Mouse (Mus musculus) hindbrain, embryonic 10.5 days (tissue): ENCODE data around the gene Sbno2. TPM values are rescaled to one million over a fixed set of nuclear protein-coding genes. Genes with fewer than 3 reads are reported as not detected.

ENCODE experiments used
- DNase-seq: peaks from one replicate; pipeline ENCODE4 v3.0.0-alpha.2; 2017; ENCODE audit warnings: low spot score
- H3K27ac ChIP-seq: fragments of 300-500 bp; sonication (generic); 2 replicates; pipeline ENCODE4 v1.5.1; 2016; ENCODE audit warnings: mild to moderate bottlenecking, moderate library complexity
- H3K27me3 ChIP-seq: fragments of 300-500 bp; sonication (generic); 2 replicates; pipeline ENCODE4 v1.6.1; 2016; ENCODE audit warnings: mild to moderate bottlenecking; ENCODE audit not compliant: poor library complexity, insufficient read depth, severe bottlenecking
- H3K36me3 ChIP-seq: fragments of 300-500 bp; sonication (generic); 2 replicates; pipeline ENCODE4 v1.6.1; 2016; ENCODE audit warnings: mild to moderate bottlenecking, moderate library complexity
- H3K4me1 ChIP-seq: fragments of 300-500 bp; sonication (generic); replicated peaks from 2 replicates; pipeline ENCODE4 v1.6.1; 2016; ENCODE audit warnings: mild to moderate bottlenecking
- H3K4me3 ChIP-seq: fragments of 300-500 bp; sonication (generic); 2 replicates; pipeline ENCODE4 v1.5.1; 2016; ENCODE audit warnings: mild to moderate bottlenecking, moderate library complexity
- H3K9me3 ChIP-seq: fragments of 300-500 bp; sonication (generic); 2 replicates; pipeline ENCODE4 v1.6.1; 2016; ENCODE audit warnings: mild to moderate bottlenecking, moderate library complexity
- whole genome bisulfite sequencing: fragments of 180-500 bp; shearing (Covaris S2); methylation state at CpG from one replicate; pipeline ENCODE4 v1.1.7; 2016; 5-methylcytosine and 5-hydroxymethylcytosine counted together
- polyA plus RNA-seq: library from polyadenylated mRNA; unstranded; fragments of >200 nt; fragmentation: Nextera tagmentation; extraction: Ambion mirVana; gene quantifications from 2 replicates; pipeline ENCODE4 v1.2.1, GENCODE M21; 2016

The Sbno2 gene
- polyA plus RNA-seq, 1 experiment from 2014 or later: 17.2 TPM

- H3K9me3 ChIP-seq: no peaks in the 10 kb centered on the region
- DNase-seq: peak; percentile 20
- peaks cover 57% of the 10 kb centered on the region for H3K27me3 ChIP-seq
- H3K4me3 ChIP-seq: peak overlapping the region; percentile 49
- H3K36me3 ChIP-seq: peaks cover 11% of the 10 kb centered on the region; the same call in 1 of the 2 replicates
- peaks cover 40% of the 10 kb centered on the region for H3K4me1 ChIP-seq
- 21% methylated on average over 11 of the region's 11 CpGs for WGBS
- H3K27ac ChIP-seq: peak overlapping the region; percentile 86
Observed at GRCm38 (mm10) chr10:80020191-80020590, 85.2 kb downstream of the Sbno2 start.

GRCm38 (mm10) chr10:80019471-80020131 is 85.8 kb downstream of the Sbno2 start:
- WGBS: 5% methylated on average over 20 of the region's 20 CpGs
- Histone ChIP-seq H3K36me3 (peaks cover 11% of the 10 kb centered on the region; the same call in 1 of the 2 replicates), H3K27ac (peak overlapping the region; percentile 86), H3K9me3 (no peaks in the 10 kb centered on the region), H3K4me3 (peak overlapping the region; percentile 49), H3K27me3 (peaks cover 63% of the 10 kb centered on the region), H3K4me1 (peaks cover 36% of the 10 kb centered on the region)
- DNase-seq: peak; percentile 58

- Histone ChIP-seq H3K27ac (peak overlapping the region; percentile 86), H3K4me3 (peak overlapping the region; percentile 49), H3K27me3 (peaks cover 71% of the 10 kb centered on the region), H3K9me3 (no peaks in the 10 kb centered on the region), H3K36me3 (peaks cover 11% of the 10 kb centered on the region; the same call in 1 of the 2 replicates), H3K4me1 (peaks cover 32% of the 10 kb centered on the region)
- peak; percentile 15 for DNase-seq
- 5% methylated on average over 15 of the region's 15 CpGs for whole genome bisulfite sequencing
Observed at GRCm38 (mm10) chr10:80018739-80019297, 86.6 kb downstream of the Sbno2 start.

- H3K4me3 ChIP-seq: no peak overlapping the region
- H3K36me3 ChIP-seq: peaks cover 8% of the 10 kb centered on the region; the same call in 1 of the 2 replicates
- H3K27ac ChIP-seq: peak overlapping the region; percentile 35; the same call in 1 of the 2 replicates
- no peaks in the 10 kb centered on the region for H3K9me3 ChIP-seq
- WGBS: 76% methylated on average over 14 of the region's 14 CpGs
- peaks cover 32% of the 10 kb centered on the region for H3K4me1 ChIP-seq
- DNase-seq: no peak
- H3K27me3 ChIP-seq: peaks cover 81% of the 10 kb centered on the region
Observed at GRCm38 (mm10) chr10:80017771-80018170, 87.6 kb downstream of the Sbno2 start.

- DNase-seq: no peak
- peaks cover 85% of the 10 kb centered on the region for H3K27me3 ChIP-seq
- H3K27ac ChIP-seq: peak overlapping the region; percentile 35; the same call in 1 of the 2 replicates
- no peak overlapping the region for H3K4me3 ChIP-seq
- WGBS: 83% methylated on average over 3 of the region's 3 CpGs
- peaks cover 7% of the 10 kb centered on the region; the same call in 1 of the 2 replicates for H3K36me3 ChIP-seq
- H3K4me1 ChIP-seq: peaks cover 32% of the 10 kb centered on the region
- H3K9me3 ChIP-seq: no peaks in the 10 kb centered on the region
Observed at GRCm38 (mm10) chr10:80017361-80017760, 88.0 kb downstream of the Sbno2 start.

- Histone ChIP-seq H3K27me3 (peaks cover 90% of the 10 kb centered on the region), H3K4me1 (peaks cover 32% of the 10 kb centered on the region), H3K4me3 (no peak overlapping the region), H3K9me3 (peaks cover 2% of the 10 kb centered on the region; the same call in 1 of the 2 replicates), H3K27ac (no peak overlapping the region), H3K36me3 (peaks cover 5% of the 10 kb centered on the region)
- WGBS: 85% methylated on average over 10 of the region's 10 CpGs
- DNase-seq: no peak
Observed at GRCm38 (mm10) chr10:80016931-80017330, 88.4 kb downstream of the Sbno2 start.

GRCm38 (mm10) chr10:80016511-80016910 is 88.9 kb downstream of the Sbno2 start, which contains the start of gene Arhgap45:
TSS of gene Arhgap45 (plus strand) at chr10:80016653.
- peaks cover 94% of the 10 kb centered on the region for H3K27me3 ChIP-seq
- DNase-seq: no peak
- peaks cover 32% of the 10 kb centered on the region for H3K4me1 ChIP-seq
- peaks cover 6% of the 10 kb centered on the region for H3K36me3 ChIP-seq
- peaks cover 6% of the 10 kb centered on the region; the same call in 1 of the 2 replicates for H3K9me3 ChIP-seq
- no peak within 1 kb of the TSS for H3K27ac ChIP-seq
- WGBS: 68% methylated on average over 11 of the region's 11 CpGs
- H3K4me3 ChIP-seq: no peak within 1 kb of the TSS

- Histone ChIP-seq H3K27me3 (peaks cover 88% of the 10 kb centered on the region), H3K4me3 (no peak overlapping the region), H3K4me1 (peaks cover 25% of the 10 kb centered on the region), H3K36me3 (peaks cover 15% of the 10 kb centered on the region), H3K27ac (no peak overlapping the region), H3K9me3 (peaks cover 15% of the 10 kb centered on the region)
- no peak for DNase-seq
- 83% methylated on average over 10 of the region's 10 CpGs for WGBS
Observed at GRCm38 (mm10) chr10:80015583-80015982, 89.8 kb downstream of the Sbno2 start.

- peaks cover 79% of the 10 kb centered on the region for H3K27me3 ChIP-seq
- H3K4me3 ChIP-seq: 0 out of 2 replicates have a peak overlapping the region, but pooled peaks have one; percentile 14
- H3K27ac ChIP-seq: no peak overlapping the region
- WGBS: 25% methylated on average over 28 of the region's 28 CpGs
- H3K36me3 ChIP-seq: peaks cover 23% of the 10 kb centered on the region
- DNase-seq: no peak
- H3K9me3 ChIP-seq: peaks cover 23% of the 10 kb centered on the region
- H3K4me1 ChIP-seq: peaks cover 16% of the 10 kb centered on the region
Observed at GRCm38 (mm10) chr10:80014484-80015290, 90.7 kb downstream of the Sbno2 start.

GRCm38 (mm10) chr10:80013609-80014008 is 91.8 kb downstream of the Sbno2 start:
- no peak for DNase-seq
- WGBS: 29% methylated on average over 25 of the region's 25 CpGs
- peak overlapping the region; percentile 5; the same call in 1 of the 2 replicates for H3K4me3 ChIP-seq
- peaks cover 5% of the 10 kb centered on the region for H3K4me1 ChIP-seq
- H3K36me3 ChIP-seq: peaks cover 34% of the 10 kb centered on the region
- peaks cover 24% of the 10 kb centered on the region for H3K9me3 ChIP-seq
- no peak overlapping the region for H3K27ac ChIP-seq
- peaks cover 69% of the 10 kb centered on the region for H3K27me3 ChIP-seq

- H3K4me3 ChIP-seq: no peak overlapping the region
- peaks cover 41% of the 10 kb centered on the region for H3K36me3 ChIP-seq
- no peak overlapping the region for H3K27ac ChIP-seq
- WGBS: 85% methylated on average over 6 of the region's 6 CpGs
- H3K27me3 ChIP-seq: peaks cover 56% of the 10 kb centered on the region
- no peak for DNase-seq
- H3K4me1 ChIP-seq: no peaks in the 10 kb centered on the region; the same call in 1 of the 2 replicates
- peaks cover 24% of the 10 kb centered on the region for H3K9me3 ChIP-seq
Observed at GRCm38 (mm10) chr10:80011740-80012139, 93.6 kb downstream of the Sbno2 start.
